Mouse (Mus musculus): ENCODE measurements around the gene Asz1.

GRCm38 (mm10) chr6:18007356-18007755 lies 101.5 kb downstream of the Asz1 start:
- TF ChIP-seq CTCF (IDR thresholded peaks at IDR 0.05; ENCODE audit: extremely low read depth, insufficient read length, insufficient replicate concordance, low read depth, low read length) (no peak), POLR2A (IDR thresholded peaks at IDR 0.05; ENCODE audit: low read depth, low read length) (no peak)

Measured in small intestine, adult 2 months (tissue).